Mouse (Mus musculus): ENCODE measurements around the gene Ift20.

The Ift20 gene

DNA sequence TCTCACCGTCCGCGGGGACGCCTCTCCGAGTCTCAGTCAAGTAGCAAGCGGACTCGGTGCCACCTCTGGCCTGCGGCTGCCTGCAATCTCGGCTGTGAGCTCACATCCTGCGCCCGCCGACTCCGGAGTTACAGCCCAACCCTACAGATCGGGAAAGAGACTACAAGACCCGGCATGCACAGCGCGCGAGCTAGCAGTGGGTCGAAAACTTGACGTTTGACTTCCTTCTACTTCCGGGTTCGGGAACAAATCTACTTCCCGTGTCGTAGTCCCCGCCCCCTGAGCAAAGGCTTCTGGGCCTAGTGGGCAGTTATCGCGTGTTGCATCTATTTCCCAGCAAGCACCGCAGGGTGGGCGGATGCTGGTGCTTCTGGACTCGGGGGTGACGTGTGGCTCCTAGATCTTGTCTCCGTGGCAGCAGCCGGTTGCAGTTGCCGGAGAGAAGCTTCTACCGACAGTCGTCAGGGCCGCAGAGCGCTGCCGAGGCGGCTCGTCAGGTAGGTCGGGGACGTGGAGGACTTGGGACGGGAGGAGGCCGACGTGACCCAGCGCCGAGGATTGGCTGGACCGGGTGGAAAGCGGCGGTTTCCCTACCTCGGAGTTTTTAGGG, at the start of gene Ift20, which contains the start of gene Tnfaip1:
Ift20 (plus strand) TSS at position 282 of the 610 bp plus-strand sequence.
Tnfaip1 (minus strand) TSS at position 253 of the 610 bp plus-strand sequence.
- peak; percentile 93 to 95 for DNase-seq

GRCm38 (mm10) chr11:78488168-78488567, 48.0 kb upstream of the Ift20 start:
- DNase-seq: peak; percentile 26 to 63

- DNase-seq: no peak
These were observed 45.4 kb upstream of the Ift20 start for GRCm38 (mm10) chr11:78490781-78491241.

DNA sequence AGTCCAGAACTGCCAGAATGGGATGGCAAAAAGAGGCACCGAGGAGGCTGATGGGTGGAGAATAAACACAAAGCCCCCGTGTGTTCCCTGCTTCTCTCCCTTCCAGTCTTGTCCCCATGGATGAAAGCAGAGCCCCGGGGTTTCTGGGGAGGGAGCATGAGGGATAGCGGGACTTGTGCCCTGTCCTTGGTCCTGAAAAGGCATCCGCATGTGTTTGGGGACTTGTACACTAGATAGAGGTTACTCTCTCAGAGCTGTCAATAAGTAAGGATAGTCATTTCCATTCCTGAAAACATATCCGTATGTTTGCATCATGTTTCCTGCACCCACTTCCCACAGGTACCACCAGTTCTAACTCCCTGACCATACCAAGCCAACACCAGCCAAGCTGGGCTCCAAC, 40.3 kb upstream of the Ift20 start:
- DNase-seq: no peak

DNA sequence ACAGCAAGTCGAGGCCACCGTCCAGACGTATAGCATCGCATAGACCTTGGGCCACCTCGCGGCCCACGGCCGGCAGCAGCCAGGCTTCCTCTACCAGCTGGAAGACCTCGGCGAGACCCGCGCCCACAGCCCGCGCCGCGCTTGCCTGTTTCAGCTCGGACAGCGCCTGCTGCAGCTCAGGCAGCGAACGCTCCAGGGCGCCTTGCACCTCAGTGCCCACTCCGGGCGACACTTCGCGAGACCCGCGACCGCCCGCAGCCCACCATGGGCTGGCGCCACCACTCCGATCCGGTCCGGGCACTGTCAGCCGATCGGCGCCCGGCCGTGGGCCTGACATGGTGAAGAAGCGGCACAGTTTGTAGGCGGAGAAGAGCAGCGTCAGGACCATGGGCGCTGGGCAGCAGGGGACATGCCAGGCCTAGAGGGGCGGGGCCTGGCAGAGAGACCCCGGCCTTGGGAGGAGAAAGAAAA, 39.1 kb upstream of the Ift20 start:
- peak; percentile 17 to 26 for DNase-seq

GRCm38 (mm10) chr11:78497544-78498522, 38.3 kb upstream of the Ift20 start, which contains the start of gene Sarm1:
Sarm1 (minus strand) TSS chr11:78497754.
- peak; percentile 96 to 99 for DNase-seq

DNA sequence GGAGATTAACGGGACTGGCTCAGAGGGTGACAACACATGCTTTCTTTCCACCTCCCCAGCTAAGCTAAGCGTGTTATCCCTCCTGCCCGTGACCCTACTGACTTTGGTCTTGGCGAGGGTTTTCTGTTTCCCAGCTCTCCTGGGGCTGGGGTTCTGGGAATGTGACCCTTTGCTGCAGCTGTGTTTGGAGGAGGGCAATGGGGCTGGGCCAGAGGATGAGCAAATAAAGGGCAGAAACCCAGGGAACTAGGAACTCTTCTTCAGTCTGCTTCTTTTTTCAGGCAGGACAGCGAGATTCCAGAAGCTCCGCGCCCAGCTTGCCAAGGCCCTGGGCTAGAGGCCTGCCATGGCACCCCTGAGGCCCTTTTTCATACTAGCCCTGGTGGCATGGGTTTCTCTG, 37.2 kb upstream of the Ift20 start, which contains the start of gene Vtn:
Vtn (plus strand) TSS at position 88 of the 400 bp plus-strand sequence.
- DNase-seq: no peak

DNA sequence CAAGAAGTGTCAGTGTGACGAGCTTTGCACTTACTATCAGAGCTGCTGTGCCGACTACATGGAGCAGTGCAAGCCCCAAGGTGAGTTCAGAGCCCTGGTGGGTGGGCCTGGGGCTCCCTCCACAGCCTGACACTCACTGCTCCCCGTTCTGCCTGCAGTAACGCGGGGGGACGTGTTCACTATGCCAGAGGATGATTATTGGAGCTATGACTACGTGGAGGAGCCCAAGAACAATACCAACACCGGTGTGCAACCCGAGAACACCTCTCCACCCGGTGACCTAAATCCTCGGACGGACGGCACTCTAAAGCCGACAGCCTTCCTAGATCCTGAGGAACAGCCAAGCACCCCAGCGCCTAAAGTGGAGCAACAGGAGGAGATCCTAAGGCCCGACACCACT, 36.6 kb upstream of the Ift20 start:
- DNase-seq: no peak

GRCm38 (mm10) chr11:78500623-78501202, 35.4 kb upstream of the Ift20 start:
- no peak for DNase-seq

GRCm38 (mm10) chr11:78501529-78501928, 34.6 kb upstream of the Ift20 start:
- no peak for DNase-seq

- no peak for DNase-seq
These were observed 33.1 kb upstream of the Ift20 start, which contains the start of gene Sebox for GRCm38 (mm10) chr11:78502909-78503650. Sebox (plus strand) TSS chr11:78503447.

DNA sequence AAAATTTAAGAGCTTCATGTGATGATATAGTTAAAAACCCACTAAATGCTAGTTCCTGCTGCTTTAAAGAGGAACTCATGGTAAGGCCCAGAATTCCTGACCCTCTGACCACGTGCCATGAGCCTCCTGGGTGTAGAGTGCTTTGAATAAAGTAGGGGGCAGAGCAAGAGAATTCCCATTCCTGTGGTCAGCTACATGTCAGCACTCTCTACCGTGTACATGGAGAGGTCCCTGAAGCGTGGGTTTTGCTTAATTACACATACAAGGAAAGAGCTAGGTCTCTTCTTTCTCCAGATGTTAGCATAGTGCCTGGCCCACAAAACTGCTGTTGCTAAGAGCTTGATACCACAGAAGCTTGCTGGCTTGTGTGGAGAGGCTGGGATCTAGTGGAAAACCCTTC, 30.7 kb upstream of the Ift20 start:
- no peak for DNase-seq

- no peak for DNase-seq
These were observed 27.0 kb upstream of the Ift20 start for GRCm38 (mm10) chr11:78509148-78509547.

GRCm38 (mm10) chr11:78512025-78512957, 23.9 kb upstream of the Ift20 start, which contains the start of the genes Tmem199 and Poldip2:
Tmem199 (minus strand) TSS chr11:78512172.
Poldip2 (plus strand) TSS chr11:78512193.
- DNase-seq: peak; percentile 81 to 84

- no peak for DNase-seq
These were observed 22.9 kb upstream of the Ift20 start for GRCm38 (mm10) chr11:78513106-78513790.

- DNase-seq: no peak
These were observed 20.4 kb upstream of the Ift20 start for GRCm38 (mm10) chr11:78515549-78516325.

DNA sequence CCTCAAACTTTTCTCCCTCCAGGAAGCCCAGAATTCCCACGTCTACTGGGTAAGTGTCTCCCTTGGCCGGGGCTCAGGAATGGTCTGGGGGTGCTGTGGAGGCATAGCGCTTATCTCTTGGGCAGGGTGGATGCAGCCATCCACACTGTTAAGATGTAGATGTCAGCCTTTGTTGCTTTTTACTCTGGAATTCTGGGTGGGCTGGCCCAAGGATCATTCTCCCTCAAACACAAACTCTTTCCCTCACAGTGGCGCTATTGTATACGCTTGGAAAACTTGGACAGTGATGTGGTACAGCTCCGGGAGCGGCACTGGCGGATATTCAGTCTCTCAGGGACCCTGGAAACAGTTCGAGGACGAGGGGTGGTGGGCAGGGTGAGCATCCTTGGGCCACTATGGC, 17.2 kb upstream of the Ift20 start:
- no peak for DNase-seq

DNA sequence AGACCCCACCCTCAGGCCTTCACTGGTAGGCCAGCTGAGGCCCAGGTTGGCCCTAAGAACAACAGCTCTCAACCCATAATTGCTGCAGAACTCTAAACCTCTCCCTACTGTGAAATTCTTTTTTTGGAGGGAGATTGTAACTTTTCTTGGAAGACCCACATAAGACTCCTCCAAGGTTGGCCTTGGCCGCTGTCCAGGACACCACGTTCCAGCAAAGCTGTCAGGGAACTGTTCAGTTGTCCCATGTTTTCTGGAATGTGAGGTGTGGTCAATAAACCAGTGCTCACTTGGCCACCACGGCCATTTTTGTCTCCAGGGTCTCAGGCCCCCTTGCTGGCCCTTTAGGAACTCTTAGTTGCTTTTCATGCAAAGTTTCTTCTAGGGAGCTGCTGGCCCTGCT, 14.3 kb upstream of the Ift20 start:
- DNase-seq: no peak

DNA sequence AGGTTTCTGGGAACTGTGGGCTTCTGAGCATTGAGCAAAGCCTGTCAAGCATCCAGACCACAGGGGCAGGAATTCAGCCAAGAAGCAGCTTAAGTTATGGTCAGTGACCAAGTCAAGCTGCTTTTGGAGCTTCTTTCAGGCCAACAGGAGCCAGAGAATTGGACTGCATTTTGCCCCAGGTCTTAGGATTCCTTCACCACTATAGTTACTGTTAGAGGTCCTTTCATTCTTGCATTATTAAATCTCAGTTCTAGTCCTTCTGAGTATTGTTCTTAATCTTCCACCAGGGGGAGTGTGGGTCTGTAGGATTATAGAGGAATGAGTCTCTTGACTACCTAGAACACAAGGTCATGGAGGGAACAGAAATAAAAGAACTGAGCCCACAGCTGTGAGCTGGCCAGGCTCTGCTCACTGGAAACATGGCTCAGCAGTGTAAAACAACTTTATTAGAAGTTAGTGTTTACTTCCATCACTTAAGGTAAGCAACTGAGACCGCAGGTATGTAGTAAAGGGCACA, 13.6 kb upstream of the Ift20 start:
- no peak for DNase-seq
